Mouse (Mus musculus) thymus, adult 2 months (tissue): ENCODE results near the gene Auts2.

Experiments used
- CTCF ChIP-seq: fragments of 200-500 bp; IDR thresholded peaks from 2 replicates; pipeline ENCODE4 v1.5.1; 2012; ENCODE audit warnings: mild to moderate bottlenecking, control low read depth, low read length, moderate library complexity, borderline replicate concordance; ENCODE audit not compliant: control insufficient read depth, poor library complexity, insufficient read depth; ENCODE audit errors: extremely low read depth
- POLR2A ChIP-seq: fragments of 200-500 bp; IDR thresholded peaks from 2 replicates; pipeline ENCODE4 v1.6.1; 2012; ENCODE audit warnings: mild to moderate bottlenecking, low read length, control low read depth, moderate library complexity; ENCODE audit not compliant: control insufficient read depth, poor library complexity, insufficient read depth; ENCODE audit errors: extremely low read depth

DNA sequence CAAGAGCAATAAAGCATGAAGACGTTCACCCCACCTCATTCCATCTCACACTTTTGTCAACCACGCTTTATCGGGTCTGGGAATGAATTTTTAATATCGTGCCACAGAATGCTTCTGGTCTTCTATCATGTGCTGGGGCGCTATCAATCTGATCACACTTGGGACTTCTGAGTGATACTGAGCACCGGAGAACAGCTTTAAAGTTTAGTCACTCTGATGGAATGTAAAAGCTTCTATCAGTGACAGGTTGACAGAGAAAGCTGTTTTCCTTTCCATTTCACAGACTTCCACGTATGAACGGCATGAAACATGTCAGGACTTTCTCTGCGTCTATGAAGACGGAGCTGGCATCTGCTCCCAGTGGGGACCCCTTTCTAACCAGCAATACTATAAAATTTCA is 739.5 kb downstream of the Auts2 start:
- TF ChIP-seq CTCF (no peak), POLR2A (no peak)
